Mouse (Mus musculus) NIH3T3 (cell line): Measurements from ENCODE around the gene Nav2.
A peak's percentile ranks its signal among the peaks of the same experiment; 100 is the strongest.

Experiments used
- DNase-seq: peaks from one replicate; pipeline ENCODE4 v3.0.0-alpha.2; 2012; ENCODE audit warnings: low read depth

The Nav2 gene

GRCm38 (mm10) chr7:48908521-48909341 is at the start of gene Nav2:
Gene Nav2, plus strand, starts transcription at chr7:48908716.
- no peak for DNase-seq

- no peak for DNase-seq
Observed at GRCm38 (mm10) chr7:48859362-48859761, 49.2 kb upstream of the Nav2 start.

- no peak for DNase-seq
Observed at GRCm38 (mm10) chr7:48860948-48861347, 47.6 kb upstream of the Nav2 start.

- DNase-seq = no peak
Observed at GRCm38 (mm10) chr7:48861796-48862195, 46.7 kb upstream of the Nav2 start.

GRCm38 (mm10) chr7:48864199-48864598 is 44.3 kb upstream of the Nav2 start:
- no peak for DNase-seq

GRCm38 (mm10) chr7:48864671-48865458 is 43.7 kb upstream of the Nav2 start:
- DNase-seq = no peak

- no peak for DNase-seq
Observed at GRCm38 (mm10) chr7:48867576-48867975, 40.9 kb upstream of the Nav2 start.

GRCm38 (mm10) chr7:48870144-48870543 is 38.4 kb upstream of the Nav2 start:
- no peak for DNase-seq

GRCm38 (mm10) chr7:48870579-48871180 is 37.8 kb upstream of the Nav2 start:
- no peak for DNase-seq

GRCm38 (mm10) chr7:48871292-48871691 is 37.2 kb upstream of the Nav2 start:
- no peak for DNase-seq

- DNase-seq = no peak
Observed at GRCm38 (mm10) chr7:48875096-48875495, 33.4 kb upstream of the Nav2 start.

GRCm38 (mm10) chr7:48876526-48876925 is 32.0 kb upstream of the Nav2 start:
- DNase-seq = peak; percentile 84

GRCm38 (mm10) chr7:48877786-48878390 is 30.6 kb upstream of the Nav2 start:
- no peak for DNase-seq

GRCm38 (mm10) chr7:48879574-48879973 is 28.9 kb upstream of the Nav2 start:
- peak; percentile 8 for DNase-seq

- DNase-seq = peak; percentile 99
Observed at GRCm38 (mm10) chr7:48880591-48881481, 27.7 kb upstream of the Nav2 start.

- DNase-seq = peak; percentile 89
Observed at GRCm38 (mm10) chr7:48881486-48881885, 27.0 kb upstream of the Nav2 start, which contains the start of gene E2f8. Gene E2f8, minus strand, starts transcription at chr7:48881596.

GRCm38 (mm10) chr7:48881971-48882609 is 26.4 kb upstream of the Nav2 start:
- DNase-seq = peak; percentile 17

- no peak for DNase-seq
Observed at GRCm38 (mm10) chr7:48883525-48884265, 24.8 kb upstream of the Nav2 start.

GRCm38 (mm10) chr7:48884266-48884611 is 24.3 kb upstream of the Nav2 start:
- DNase-seq = no peak

GRCm38 (mm10) chr7:48887973-48888372 is 20.5 kb upstream of the Nav2 start:
- DNase-seq = no peak
